Mouse (Mus musculus): ENCODE data around the gene Atg9a. TPM values are rescaled to one million over a fixed set of nuclear protein-coding genes. Genes with fewer than 3 reads are reported as not detected.

Gene Atg9a
- polyA plus RNA-seq, 1 experiment: 58.1 TPM

GRCm38 (mm10) chr1:75201236-75201635 lies 9.2 kb upstream of the Atg9a start:
- peaks cover 27% of the 10 kb centered on the region for H3K4me1 ChIP-seq
- TF ChIP-seq FLI1 (IDR thresholded peaks at IDR 0.05; ENCODE audit: low read length) (no peak), GATA1 (IDR thresholded peaks at IDR 0.05; ENCODE audit: borderline replicate concordance, low read length) (no peak)
- H3K36me3 ChIP-seq (replicated peaks; ENCODE audit: low read length): peaks cover 91% of the 10 kb centered on the region
- H3K4me3 ChIP-seq (replicated peaks): no peak overlapping the region
- H3K27me3 ChIP-seq (replicated peaks): no peaks in the 10 kb centered on the region
- no peaks in the 10 kb centered on the region for H3K9me3 ChIP-seq

GRCm38 (mm10) chr1:75192452-75192851 lies 456 bp upstream of the Atg9a start:
- Histone ChIP-seq H3K9me3 (no peaks in the 10 kb centered on the region), H3K4me1 (peaks cover 48% of the 10 kb centered on the region), H3K36me3 (replicated peaks; ENCODE audit: low read length) (peaks cover 63% of the 10 kb centered on the region), H3K4me3 (replicated peaks) (peak overlapping the region; percentile 97), H3K27me3 (replicated peaks) (no peaks in the 10 kb centered on the region)
- no peak for TF ChIP-seq FLI1 (IDR thresholded peaks at IDR 0.05; ENCODE audit: low read length)
- no peak for TF ChIP-seq GATA1 (IDR thresholded peaks at IDR 0.05; ENCODE audit: borderline replicate concordance, low read length)

- peak overlapping the region; percentile 97 for H3K4me3 ChIP-seq (replicated peaks)
- peaks cover 63% of the 10 kb centered on the region for H3K36me3 ChIP-seq (replicated peaks; ENCODE audit: low read length)
- no peaks in the 10 kb centered on the region for H3K9me3 ChIP-seq
- peaks cover 59% of the 10 kb centered on the region for H3K4me1 ChIP-seq
- no peaks in the 10 kb centered on the region for H3K27me3 ChIP-seq (replicated peaks)
- TF ChIP-seq GATA1 (IDR thresholded peaks at IDR 0.05; ENCODE audit: borderline replicate concordance, low read length) (no peak), FLI1 (IDR thresholded peaks at IDR 0.05; ENCODE audit: low read length) (no peak)
These were observed 756 bp downstream of the Atg9a start for GRCm38 (mm10) chr1:75191258-75191621.

GRCm38 (mm10) chr1:75190577-75190976 lies 1.4 kb downstream of the Atg9a start:
- H3K36me3 ChIP-seq (replicated peaks; ENCODE audit: low read length): peaks cover 63% of the 10 kb centered on the region

GRCm38 (mm10) chr1:75187914-75188483 lies 4.0 kb downstream of the Atg9a start:
- Histone ChIP-seq H3K27me3 (replicated peaks) (no peaks in the 10 kb centered on the region), H3K4me1 (peaks cover 69% of the 10 kb centered on the region), H3K9me3 (no peaks in the 10 kb centered on the region), H3K4me3 (replicated peaks) (peak overlapping the region; percentile 64), H3K36me3 (replicated peaks; ENCODE audit: low read length) (peaks cover 74% of the 10 kb centered on the region)
- TF ChIP-seq FLI1 (IDR thresholded peaks at IDR 0.05; ENCODE audit: low read length): no peak
- no peak for TF ChIP-seq GATA1 (IDR thresholded peaks at IDR 0.05; ENCODE audit: borderline replicate concordance, low read length)

More at GRCm38 (mm10) chr1:75190577-75190976, 1.4 kb downstream of the Atg9a start:
- peak overlapping the region; percentile 97 for H3K4me3 ChIP-seq (replicated peaks)
- H3K27me3 ChIP-seq (replicated peaks): no peaks in the 10 kb centered on the region
- TF ChIP-seq FLI1 (IDR thresholded peaks at IDR 0.05; ENCODE audit: low read length): no peak
- TF ChIP-seq GATA1 (IDR thresholded peaks at IDR 0.05; ENCODE audit: borderline replicate concordance, low read length): no peak
- no peaks in the 10 kb centered on the region for H3K9me3 ChIP-seq
- H3K4me1 ChIP-seq: peaks cover 66% of the 10 kb centered on the region

- Histone ChIP-seq H3K36me3 (replicated peaks; ENCODE audit: low read length) (peaks cover 83% of the 10 kb centered on the region), H3K9me3 (peaks cover 5% of the 10 kb centered on the region; the same call in 1 of the 2 replicates), H3K27me3 (replicated peaks) (no peaks in the 10 kb centered on the region), H3K4me1 (peaks cover 67% of the 10 kb centered on the region), H3K4me3 (replicated peaks) (no peak overlapping the region)
- TF ChIP-seq FLI1 (IDR thresholded peaks at IDR 0.05; ENCODE audit: low read length) (no peak), GATA1 (IDR thresholded peaks at IDR 0.05; ENCODE audit: borderline replicate concordance, low read length) (no peak)
These were observed 4.9 kb downstream of the Atg9a start for GRCm38 (mm10) chr1:75187126-75187525.

- H3K27me3 ChIP-seq (replicated peaks): no peaks in the 10 kb centered on the region
- peaks cover 5% of the 10 kb centered on the region; the same call in 1 of the 2 replicates for H3K9me3 ChIP-seq
- H3K4me3 ChIP-seq (replicated peaks): no peak overlapping the region
- peaks cover 97% of the 10 kb centered on the region for H3K36me3 ChIP-seq (replicated peaks; ENCODE audit: low read length)
- H3K4me1 ChIP-seq: peaks cover 71% of the 10 kb centered on the region
- TF ChIP-seq FLI1 (IDR thresholded peaks at IDR 0.05; ENCODE audit: low read length) (no peak), GATA1 (IDR thresholded peaks at IDR 0.05; ENCODE audit: borderline replicate concordance, low read length) (no peak)
These were observed 6.5 kb downstream of the Atg9a start for GRCm38 (mm10) chr1:75185495-75185894.

GRCm38 (mm10) chr1:75182160-75182559 lies 9.8 kb downstream of the Atg9a start:
- Histone ChIP-seq H3K27me3 (replicated peaks) (no peaks in the 10 kb centered on the region), H3K9me3 (peaks cover 5% of the 10 kb centered on the region; the same call in 1 of the 2 replicates), H3K36me3 (replicated peaks; ENCODE audit: low read length) (peaks cover 82% of the 10 kb centered on the region), H3K4me3 (replicated peaks) (no peak overlapping the region), H3K4me1 (peaks cover 67% of the 10 kb centered on the region)
- no peak for TF ChIP-seq GATA1 (IDR thresholded peaks at IDR 0.05; ENCODE audit: borderline replicate concordance, low read length)
- TF ChIP-seq FLI1 (IDR thresholded peaks at IDR 0.05; ENCODE audit: low read length): no peak

GRCm38 (mm10) chr1:75181377-75181870 lies 10.6 kb downstream of the Atg9a start:
- H3K4me1 ChIP-seq: peaks cover 63% of the 10 kb centered on the region
- peaks cover 5% of the 10 kb centered on the region; the same call in 1 of the 2 replicates for H3K9me3 ChIP-seq
- TF ChIP-seq FLI1 (IDR thresholded peaks at IDR 0.05; ENCODE audit: low read length) (no peak), GATA1 (IDR thresholded peaks at IDR 0.05; ENCODE audit: borderline replicate concordance, low read length) (no peak)
- H3K36me3 ChIP-seq (replicated peaks; ENCODE audit: low read length): peaks cover 82% of the 10 kb centered on the region
- H3K27me3 ChIP-seq (replicated peaks): no peaks in the 10 kb centered on the region
- peak overlapping the region; percentile 17 for H3K4me3 ChIP-seq (replicated peaks)

- Histone ChIP-seq H3K9me3 (peaks cover 5% of the 10 kb centered on the region; the same call in 1 of the 2 replicates), H3K4me1 (peaks cover 62% of the 10 kb centered on the region), H3K4me3 (replicated peaks) (peak overlapping the region; percentile 100), H3K27me3 (replicated peaks) (no peaks in the 10 kb centered on the region), H3K36me3 (replicated peaks; ENCODE audit: low read length) (peaks cover 82% of the 10 kb centered on the region)
- TF ChIP-seq GATA1 (IDR thresholded peaks at IDR 0.05; ENCODE audit: borderline replicate concordance, low read length): no peak
- no peak for TF ChIP-seq FLI1 (IDR thresholded peaks at IDR 0.05; ENCODE audit: low read length)
These were observed 11.3 kb downstream of the Atg9a start for GRCm38 (mm10) chr1:75180741-75181140.
